In the genomic region with DNA sequence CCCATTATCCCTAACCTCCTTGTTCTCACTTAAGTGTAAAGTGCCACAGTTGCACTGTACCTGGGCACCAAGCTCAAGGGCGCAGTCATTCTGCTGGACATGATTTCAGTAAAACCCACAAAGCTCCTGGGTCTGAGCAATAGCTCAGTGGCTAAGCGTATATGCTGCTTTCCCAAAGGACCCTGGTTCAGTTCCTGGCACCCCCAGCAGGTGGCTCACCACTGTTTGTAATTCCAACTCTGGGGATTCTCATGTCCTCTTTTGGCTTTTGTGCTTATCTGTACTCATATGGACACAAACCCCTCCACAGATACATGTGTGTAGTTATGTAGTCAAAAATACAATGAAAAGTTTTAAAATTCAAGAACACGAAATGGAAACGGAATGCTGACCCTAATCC, we compare ENCODE assay signal across 12 mouse cellular contexts. TPM values are rescaled to one million over a fixed set of nuclear protein-coding genes. Genes with fewer than 3 reads are reported as not detected.
DNase-seq lines count a peak whose midpoint lies in the region; ATAC-seq and TF ChIP-seq lines count a peak whose summit lies in the region.
"Had no signal": no experiment of that assay in that cellular context is flagged by ENCODE, and none has a peak within 500 bp of the region (broad histone marks: within the 10 kb centered on the region; RNA-seq: fewer than 3 reads in every experiment).

No protein-coding gene starts in this region.

- H3K27ac ChIP-seq in layer of hippocampus, adult 2 months, result no peak overlapping the region
- H3K27ac ChIP-seq: hindbrain, embryonic 12.5 days had no signal

- no peak for ATAC-seq in megakaryocyte, adult 5-6 weeks (ENCODE audit: poor library complexity, severe bottlenecking)

- H3K4me3 ChIP-seq in layer of hippocampus, adult 2 months, result no peak overlapping the region
- H3K4me3 ChIP-seq: hindbrain, embryonic 12.5 days had no signal

- TF ChIP-seq CTCF in layer of hippocampus, adult 2 months (conservative IDR thresholded peaks at IDR 0.05), result peak; percentile 62

- peak; percentile 11 for DNase-seq in adrenal gland, postnatal 10 days
- no peak for DNase-seq in adrenal gland, adult (ENCODE audit: inconsistent age in 2 of 2, low spot score in 1 of 2)
- no peak for DNase-seq in layer of hippocampus, adult 2 months (ENCODE audit: low spot score in 2 of 2)
- no peak for DNase-seq in layer of hippocampus, adult 18-20 months (ENCODE audit: low spot score in 2 of 2)
- DNase-seq in testis, postnatal 10 days (ENCODE audit: low spot score), result peak; percentile 55
- no peak for DNase-seq in testis, postnatal 14 days (ENCODE audit: low spot score)
- no peak for DNase-seq in cerebellum, adult 11-12 months

RNA-seq across cellular contexts. Expression of a gene that starts 21.3 kb away (rescaled TPM):
- total RNA-seq in adrenal gland, postnatal 10 days (2021), result not detected
- total RNA-seq in layer of hippocampus, adult 2 months (2021), result not detected
- total RNA-seq in layer of hippocampus, adult 18-20 months (2021), result not detected
- not detected in 2 replicates for total RNA-seq in megakaryocyte, adult 5-6 weeks (2015)
- not detected in 2 replicates for total RNA-seq in megakaryocyte, adult 5-6 weeks (2017)
- total RNA-seq: adrenal gland, adult 18-20 months; gastrocnemius, postnatal 4 days; layer of hippocampus, postnatal 25 days had no signal

RNA-seq across cellular contexts. Expression of a gene that starts 44.3 kb away (rescaled TPM):
- total RNA-seq in adrenal gland, postnatal 10 days (2021), result 10 to 100 TPM; 13.9 to 15.4 TPM
- total RNA-seq in layer of hippocampus, adult 2 months (2021), result 10 to 100 TPM in 1 of 2 experiments, 1 to 10 TPM in 1; 8.4 to 10.2 TPM
- total RNA-seq in layer of hippocampus, adult 18-20 months (2021), result 1 to 10 TPM; 9.0 to 9.4 TPM
- total RNA-seq in megakaryocyte, adult 5-6 weeks (2015), result 13.9 and 15.6 TPM in 2 replicates
- total RNA-seq in megakaryocyte, adult 5-6 weeks (2017), result 45.5 and 84.3 TPM in 2 replicates

RNA-seq across cellular contexts. Expression of a gene that starts 54.4 kb away (rescaled TPM):
- 10 to 100 TPM; 13.9 to 14.8 TPM for total RNA-seq in adrenal gland, postnatal 10 days (2021)
- total RNA-seq in layer of hippocampus, adult 2 months (2021), result 10 to 100 TPM; 11.4 to 12.2 TPM
- total RNA-seq in layer of hippocampus, adult 18-20 months (2021), result 10 to 100 TPM; 12.6 to 15.1 TPM
- 7.2 and 10.7 TPM in 2 replicates for total RNA-seq in megakaryocyte, adult 5-6 weeks (2015)
- 2.7 and 4.1 TPM in 2 replicates for total RNA-seq in megakaryocyte, adult 5-6 weeks (2017)

Comparison
In these comparisons a context has a peak if more than half of its experiments do, and no peak if none do; other contexts are left out.
1. DNase-seq: peak in adrenal gland, postnatal 10 days (single experiment) and testis, postnatal 10 days (single experiment); none in adrenal gland, adult (0 of 2), layer of hippocampus, adult 2 months (0 of 2), layer of hippocampus, adult 18-20 months (0 of 2), testis, postnatal 14 days (single experiment) and cerebellum, adult 11-12 months (single experiment).